Mouse (Mus musculus): Measurements from ENCODE around the gene Tspoap1.

- no peak for TF ChIP-seq GATA1 (IDR thresholded peaks at IDR 0.05; ENCODE audit: borderline replicate concordance, low read length)
- no peak for TF ChIP-seq FLI1 (IDR thresholded peaks at IDR 0.05; ENCODE audit: low read length)
Measured at GRCm38 (mm10) chr11:87778100-87778765, 17.9 kb downstream of the Tspoap1 start.
